Mouse (Mus musculus) ES-Bruce4 (cell line): Measurements from ENCODE around the gene Slc44a1. TPM values are rescaled to one million over a fixed set of nuclear protein-coding genes. Genes with fewer than 3 reads are reported as not detected.

ENCODE experiments used
- H3K27ac ChIP-seq: 2 replicates; pipeline ENCODE4 v1.5.1; 2012; ENCODE audit warnings: low read length, inconsistent platforms; ENCODE audit not compliant: insufficient read depth
- H3K27me3 ChIP-seq: 2 replicates; pipeline ENCODE4 v1.6.1; 2012; ENCODE audit warnings: mild to moderate bottlenecking, low read length, inconsistent platforms; ENCODE audit not compliant: control insufficient read depth, poor library complexity, insufficient read depth, severe bottlenecking
- H3K36me3 ChIP-seq: 2 replicates; pipeline ENCODE4 v1.6.1; 2012; ENCODE audit warnings: inconsistent platforms, mild to moderate bottlenecking, low read length, moderate library complexity; ENCODE audit not compliant: control insufficient read depth, poor library complexity, insufficient read depth, severe bottlenecking
- H3K4me1 ChIP-seq: one replicate; pipeline ENCODE4 v1.8.1; 2011; ENCODE audit warnings: low read length; ENCODE audit not compliant: control insufficient read depth, insufficient read depth
- H3K4me3 ChIP-seq: 2 replicates; pipeline ENCODE4 v1.5.1; 2011; ENCODE audit warnings: low read depth, mild to moderate bottlenecking, low read length
- H3K9ac ChIP-seq: 2 replicates; pipeline ENCODE4 v1.6.1; 2012; ENCODE audit warnings: low read depth, mild to moderate bottlenecking, inconsistent platforms; ENCODE audit not compliant: poor library complexity, severe bottlenecking
- H3K9me3 ChIP-seq: replicated peaks from 2 replicates; pipeline ENCODE4 v1.6.1; 2012; ENCODE audit warnings: mild to moderate bottlenecking, low read length, inconsistent platforms; ENCODE audit not compliant: control insufficient read depth, poor library complexity, insufficient read depth, severe bottlenecking
- CTCF ChIP-seq: IDR thresholded peaks from one replicate; pipeline ENCODE4 v1.8.1; 2011; ENCODE audit warnings: low read depth, low read length
- EP300 ChIP-seq: IDR thresholded peaks from 2 replicates; pipeline ENCODE4 v1.6.1; 2011; ENCODE audit warnings: low read depth, low read length; ENCODE audit not compliant: insufficient read depth
- POLR2A ChIP-seq: IDR thresholded peaks from one replicate; pipeline ENCODE4 v1.8.1; 2011; ENCODE audit warnings: low read length; ENCODE audit not compliant: insufficient read depth
- polyA plus RNA-seq: library from polyadenylated mRNA; stranded (reverse); fragments of >200 nt; gene quantifications from 2 replicates; pipeline ENCODE4 v1.2.4, GENCODE M21; 2011; ENCODE audit warnings: low read depth; ENCODE audit not compliant: missing spikeins, insufficient read depth, insufficient read length

Gene Slc44a1
- polyA plus RNA-seq, 1 experiment = 89.9 TPM

DNA sequence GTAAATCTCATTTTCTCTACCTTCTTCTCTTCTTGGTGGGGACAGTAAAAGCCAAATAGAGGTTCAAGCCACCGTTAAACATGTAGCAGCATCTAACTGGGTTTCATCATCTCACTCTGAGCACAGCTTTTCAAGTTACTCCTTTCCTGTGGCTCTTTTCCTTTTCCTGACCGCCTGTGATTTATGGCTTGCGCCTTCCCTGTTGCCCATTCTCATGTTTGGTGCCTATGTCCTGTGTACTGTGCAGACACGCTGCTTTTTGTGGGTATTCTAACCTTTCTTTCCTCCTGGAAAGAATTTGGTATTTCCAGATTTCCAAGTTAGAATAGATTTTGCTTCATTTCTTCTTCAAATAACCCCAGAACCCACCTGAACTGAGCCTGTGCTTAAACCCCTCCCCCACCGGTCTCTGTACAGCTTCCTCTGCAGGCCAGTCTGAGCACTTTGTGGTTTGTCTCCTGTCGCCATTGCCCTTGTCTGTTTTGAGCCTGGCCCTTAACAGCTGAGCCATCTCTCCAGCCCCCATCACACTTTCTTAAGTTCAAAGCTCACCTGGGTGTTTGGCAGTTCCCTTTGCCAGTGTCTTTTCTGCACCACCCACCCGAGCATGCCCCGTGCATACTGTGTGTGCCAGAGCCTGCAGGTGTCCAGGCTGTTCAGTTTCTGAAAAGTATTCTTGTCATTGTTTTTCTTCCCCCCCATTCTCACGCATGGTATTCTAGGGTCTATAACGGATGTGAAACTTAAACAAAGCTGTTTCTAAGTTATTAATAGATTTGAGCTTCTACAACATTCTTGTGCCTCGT, 73.3 kb downstream of the Slc44a1 start:
- TF ChIP-seq CTCF = no peak
- no peak for TF ChIP-seq POLR2A
- no peak for TF ChIP-seq EP300
- no peaks in the 10 kb centered on the region for H3K27me3 ChIP-seq
- H3K9ac ChIP-seq = no peak overlapping the region
- no peak overlapping the region for H3K27ac ChIP-seq
- H3K4me3 ChIP-seq = no peak overlapping the region
- no peaks in the 10 kb centered on the region; the same call in 1 of the 2 replicates for H3K36me3 ChIP-seq
- H3K9me3 ChIP-seq = no peaks in the 10 kb centered on the region
- peaks cover 2% of the 10 kb centered on the region for H3K4me1 ChIP-seq

DNA sequence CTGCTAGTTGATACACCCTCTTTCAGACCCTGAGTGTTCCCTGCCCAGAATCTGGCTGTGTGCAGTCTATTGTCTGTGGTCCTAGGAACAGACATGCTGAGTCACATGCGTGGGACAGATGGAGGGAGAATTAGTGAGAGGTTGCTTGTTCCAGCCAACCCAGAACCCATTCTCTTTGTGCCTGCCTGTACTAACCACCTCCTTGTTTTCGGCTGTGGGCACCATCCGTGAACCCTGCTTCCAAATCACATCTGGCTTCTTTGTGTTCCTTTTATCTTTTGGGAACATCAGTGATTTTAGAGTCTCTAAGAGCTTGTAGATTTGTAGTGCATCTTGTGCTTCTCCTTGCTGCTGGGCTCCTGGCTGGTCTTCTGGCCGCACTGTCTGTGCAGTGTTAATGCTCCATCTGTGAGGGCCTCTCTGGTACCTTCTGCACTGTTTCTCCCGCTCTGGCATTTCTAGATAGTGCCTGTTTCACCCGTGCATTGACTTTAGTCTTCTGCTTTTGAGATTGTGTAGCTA, 75.9 kb downstream of the Slc44a1 start:
- TF ChIP-seq CTCF (no peak), POLR2A (no peak), EP300 (no peak)
- H3K27me3 ChIP-seq = no peaks in the 10 kb centered on the region
- H3K4me3 ChIP-seq = no peak overlapping the region
- H3K4me1 ChIP-seq = peaks cover 2% of the 10 kb centered on the region
- no peak overlapping the region for H3K9ac ChIP-seq
- no peaks in the 10 kb centered on the region for H3K9me3 ChIP-seq
- H3K27ac ChIP-seq = no peak overlapping the region
- H3K36me3 ChIP-seq = no peaks in the 10 kb centered on the region; the same call in 1 of the 2 replicates

DNA sequence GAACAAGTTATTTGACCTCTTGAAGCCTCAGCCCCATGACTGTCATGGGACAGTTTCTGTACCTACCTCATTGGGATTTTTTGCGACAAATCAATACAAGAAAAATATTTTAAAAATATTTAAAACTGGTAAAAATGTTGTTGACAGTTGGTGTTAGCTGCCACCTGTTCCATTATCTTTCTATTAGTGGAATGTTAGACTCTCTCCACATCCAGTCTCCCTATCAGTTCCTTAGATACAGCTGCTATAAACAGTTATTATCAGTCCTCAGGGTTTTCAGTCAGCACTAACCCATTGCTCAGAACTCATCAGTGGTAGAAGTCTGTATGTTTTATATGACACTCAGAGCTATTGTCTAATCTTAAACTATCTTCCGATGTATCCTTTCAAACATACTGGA, 79.2 kb downstream of the Slc44a1 start:
- no peaks in the 10 kb centered on the region for H3K27me3 ChIP-seq
- no peak overlapping the region for H3K27ac ChIP-seq
- no peak overlapping the region for H3K4me3 ChIP-seq
- no peaks in the 10 kb centered on the region for H3K4me1 ChIP-seq
- H3K9ac ChIP-seq = no peak overlapping the region
- no peaks in the 10 kb centered on the region; the same call in 1 of the 2 replicates for H3K36me3 ChIP-seq
- TF ChIP-seq CTCF = no peak
- TF ChIP-seq EP300 = no peak
- TF ChIP-seq POLR2A = no peak
- no peaks in the 10 kb centered on the region for H3K9me3 ChIP-seq

DNA sequence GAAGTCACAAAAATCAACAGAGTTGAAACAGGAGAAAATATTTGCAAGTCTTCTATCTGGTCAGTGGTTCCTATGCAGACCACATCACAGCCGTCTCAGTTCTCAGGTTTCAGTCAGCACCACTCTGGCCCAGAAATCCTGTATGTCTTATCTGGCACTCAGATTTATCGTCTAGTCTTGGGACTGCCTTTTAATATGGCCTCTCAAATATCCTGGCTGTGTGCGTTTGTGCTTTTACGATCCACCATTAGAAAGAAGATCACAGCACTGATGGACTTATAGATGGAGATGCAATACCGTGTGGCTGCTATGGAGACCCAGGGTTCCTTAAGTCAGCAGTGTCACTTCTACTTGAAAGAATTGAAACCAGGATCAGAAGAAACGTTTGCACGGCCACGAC, 80.8 kb downstream of the Slc44a1 start:
- TF ChIP-seq POLR2A (no peak), CTCF (no peak), EP300 (no peak)
- H3K4me1 ChIP-seq = no peaks in the 10 kb centered on the region
- H3K4me3 ChIP-seq = no peak overlapping the region
- H3K9me3 ChIP-seq = no peaks in the 10 kb centered on the region
- H3K27me3 ChIP-seq = no peaks in the 10 kb centered on the region
- no peak overlapping the region for H3K9ac ChIP-seq
- peaks cover 3% of the 10 kb centered on the region; the same call in 1 of the 2 replicates for H3K36me3 ChIP-seq
- no peak overlapping the region for H3K27ac ChIP-seq

- Histone ChIP-seq H3K4me1 (no peaks in the 10 kb centered on the region), H3K9me3 (no peaks in the 10 kb centered on the region), H3K4me3 (no peak overlapping the region), H3K9ac (no peak overlapping the region), H3K27me3 (no peaks in the 10 kb centered on the region), H3K27ac (no peak overlapping the region), H3K36me3 (0 out of 2 replicates have a peak, but pooled peaks cover 3% of the 10 kb centered on the region)
- TF ChIP-seq POLR2A (no peak), CTCF (no peak), EP300 (no peak)
Measured at GRCm38 (mm10) chr4:53522655-53523054, 82.4 kb downstream of the Slc44a1 start.

DNA sequence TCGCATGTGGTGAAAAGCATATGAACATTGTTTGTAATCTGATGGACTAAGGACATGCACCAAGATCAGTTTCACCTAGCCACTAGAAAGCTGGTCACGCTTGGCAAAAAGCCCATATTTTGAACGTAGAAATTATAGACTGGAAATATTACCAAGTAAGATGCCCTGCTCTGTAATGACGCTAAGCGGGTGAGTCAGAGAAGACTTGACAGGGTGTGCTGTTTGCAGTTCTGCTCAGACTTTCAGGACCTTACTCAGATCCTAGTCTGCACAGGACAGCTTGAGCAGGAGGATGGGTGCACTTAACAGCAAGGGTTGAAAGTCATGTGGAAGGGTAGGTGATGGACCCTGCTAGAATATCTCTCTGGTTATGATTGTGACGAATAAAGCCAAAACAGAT, 85.3 kb downstream of the Slc44a1 start:
- H3K27ac ChIP-seq = no peak overlapping the region
- H3K36me3 ChIP-seq = peaks cover 3% of the 10 kb centered on the region; the same call in 1 of the 2 replicates
- no peaks in the 10 kb centered on the region for H3K27me3 ChIP-seq
- H3K9me3 ChIP-seq = no peaks in the 10 kb centered on the region
- H3K4me3 ChIP-seq = no peak overlapping the region
- H3K4me1 ChIP-seq = no peaks in the 10 kb centered on the region
- no peak for TF ChIP-seq EP300
- no peak for TF ChIP-seq POLR2A
- TF ChIP-seq CTCF = no peak
- H3K9ac ChIP-seq = no peak overlapping the region
